Mouse (Mus musculus) intestine, embryonic 14.5 days (tissue): ENCODE data around the gene Gpatch11. TPM values are rescaled to one million over a fixed set of nuclear protein-coding genes. Genes with fewer than 3 reads are reported as not detected.
A peak's percentile ranks its signal among the peaks of the same experiment; 100 is the strongest.
"Not testable (repeated sequence)": the region's sequence is repeated elsewhere in the genome, so short reads cannot be mapped to it uniquely, and the experiment has no call there.

Experiments used
- ATAC-seq: fragments of 200-750 bp; cut with Nextera tagmentation; replicated peaks from 2 replicates; pipeline ENCODE4 v1.8.0; 2017; ENCODE audit warnings: low read depth, moderate number of reproducible peaks, moderate TSS enrichment, moderate library complexity; ENCODE audit not compliant: low FRiP score, low TSS enrichment
- DNase-seq: peaks from one replicate; pipeline ENCODE4 v3.0.0-alpha.2; 2018; ENCODE audit warnings: low spot score
- H3K27ac ChIP-seq: fragments of 300-500 bp; sonication (generic); 2 replicates; pipeline ENCODE4 v1.5.1; 2014; ENCODE audit warnings: low read depth, mild to moderate bottlenecking, control low read depth
- H3K27me3 ChIP-seq: fragments of 300-500 bp; sonication (generic); replicated peaks from 2 replicates; pipeline ENCODE4 v1.6.1; 2014; ENCODE audit warnings: low read length, control low read depth; ENCODE audit not compliant: control insufficient read depth, insufficient read depth
- H3K36me3 ChIP-seq: fragments of 300-500 bp; sonication (generic); 2 replicates; pipeline ENCODE4 v1.6.1; 2014; ENCODE audit warnings: low read length, control low read depth; ENCODE audit not compliant: control insufficient read depth, insufficient read depth
- H3K4me1 ChIP-seq: fragments of 300-500 bp; sonication (generic); replicated peaks from 2 replicates; pipeline ENCODE4 v1.6.1; 2014; ENCODE audit warnings: low read length, control low read depth, mixed read lengths; ENCODE audit not compliant: control insufficient read depth, insufficient read depth
- H3K4me2 ChIP-seq: fragments of 300-500 bp; sonication (generic); 2 replicates; pipeline ENCODE4 v1.6.1; 2014; ENCODE audit warnings: low read length
- H3K4me3 ChIP-seq: fragments of 300-500 bp; sonication (generic); 2 replicates; pipeline ENCODE4 v1.5.1; 2014; ENCODE audit warnings: low read depth, low read length, control low read depth, mixed read lengths
- H3K9ac ChIP-seq: fragments of 300-500 bp; sonication (generic); 2 replicates; pipeline ENCODE4 v1.6.1; 2014; ENCODE audit warnings: mild to moderate bottlenecking, low read length
- H3K9me3 ChIP-seq: fragments of 300-500 bp; sonication (generic); 2 replicates; pipeline ENCODE4 v1.6.1; 2016; ENCODE audit warnings: low read length, control low read depth; ENCODE audit not compliant: control insufficient read depth
- WGBS: fragments of 180-500 bp; shearing (Covaris S2); extraction: QIAGEN DNeasy Blood & Tissue Kit; methylation state at CpG from one replicate; pipeline ENCODE4 v1.1.7; 2014; 5-methylcytosine and 5-hydroxymethylcytosine counted together
- polyA plus RNA-seq: library from polyadenylated mRNA; unstranded; fragments of >200 nt; fragmentation: Nextera tagmentation; extraction: Ambion mirVana; gene quantifications from 2 replicates; pipeline ENCODE4 v1.2.1, GENCODE M21; 2014

The Gpatch11 gene
- 33.9 and 39.0 TPM in 2 replicates for polyA plus RNA-seq

DNA sequence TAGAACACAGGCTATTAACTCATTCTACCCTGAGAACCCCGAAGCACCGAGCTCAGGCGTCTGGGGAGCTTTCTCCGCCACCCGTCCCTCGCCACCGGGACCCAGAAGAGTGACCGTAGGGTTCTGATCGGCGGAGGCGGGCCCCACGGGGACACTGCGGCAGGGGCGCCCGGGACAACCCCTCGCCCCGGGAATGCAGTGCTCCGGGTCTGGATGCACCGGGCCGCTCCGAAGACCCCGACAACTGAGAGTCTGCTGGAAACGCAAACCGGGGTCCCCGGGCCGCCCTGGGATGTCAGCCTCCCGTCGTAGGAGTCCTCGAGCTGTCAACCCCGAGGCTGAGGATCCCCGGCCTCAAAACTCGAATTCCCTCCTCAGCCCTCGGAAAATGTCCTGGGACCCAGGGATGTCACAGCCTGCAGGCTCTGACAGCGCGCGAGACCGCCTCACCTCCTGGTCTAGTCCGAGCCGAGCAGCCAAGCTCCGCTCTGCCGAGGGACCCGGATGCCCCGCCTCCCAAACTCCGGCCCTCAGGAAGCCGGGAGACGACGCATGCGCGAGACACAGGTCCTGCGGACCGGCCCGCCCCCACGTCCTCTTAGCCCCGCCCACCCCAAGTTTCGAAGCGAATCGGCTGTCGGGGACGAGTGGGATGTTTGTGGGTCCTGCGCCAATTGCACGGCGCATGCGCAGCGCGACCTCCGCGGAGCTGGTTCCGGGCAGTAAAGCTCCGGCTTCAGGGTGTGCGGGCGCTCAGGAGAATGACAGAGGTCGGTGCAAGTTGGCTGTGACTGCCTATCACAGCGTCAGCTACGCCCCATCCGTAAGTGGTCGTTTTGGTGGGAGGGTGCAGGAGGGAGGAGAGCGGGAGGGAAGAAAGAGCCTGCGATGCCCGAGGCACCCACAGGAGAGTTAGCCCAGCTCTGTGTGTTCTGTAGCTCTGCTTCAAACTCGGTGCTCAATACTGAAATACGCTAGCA is at the start of gene Gpatch11, which contains the start of gene Heatr5b:
Gene Gpatch11, plus strand, starts transcription at position 712 of the 980 bp plus-strand sequence.
Gene Heatr5b, minus strand, starts transcription at position 509 of the 980 bp plus-strand sequence.
- peak within 1 kb of the TSS; percentile 60; the same call in 1 of the 2 replicates for H3K27ac ChIP-seq
- H3K27me3 ChIP-seq = no peaks in the 10 kb centered on the region
- no peaks in the 10 kb centered on the region for H3K9me3 ChIP-seq
- DNase-seq (peak; percentile 98), ATAC-seq (peak; percentile 99)
- H3K36me3 ChIP-seq = peaks cover 20% of the 10 kb centered on the region
- under 1% methylated on average over 81 of the region's 81 CpGs for WGBS
- no peaks in the 10 kb centered on the region; the same call in 1 of the 2 replicates for H3K4me1 ChIP-seq
- H3K4me3 ChIP-seq = peak within 1 kb of the TSS; percentile 73
- H3K4me2 ChIP-seq = peak within 1 kb of the TSS; percentile 97
- H3K9ac ChIP-seq = peak within 1 kb of the TSS; percentile 75

DNA sequence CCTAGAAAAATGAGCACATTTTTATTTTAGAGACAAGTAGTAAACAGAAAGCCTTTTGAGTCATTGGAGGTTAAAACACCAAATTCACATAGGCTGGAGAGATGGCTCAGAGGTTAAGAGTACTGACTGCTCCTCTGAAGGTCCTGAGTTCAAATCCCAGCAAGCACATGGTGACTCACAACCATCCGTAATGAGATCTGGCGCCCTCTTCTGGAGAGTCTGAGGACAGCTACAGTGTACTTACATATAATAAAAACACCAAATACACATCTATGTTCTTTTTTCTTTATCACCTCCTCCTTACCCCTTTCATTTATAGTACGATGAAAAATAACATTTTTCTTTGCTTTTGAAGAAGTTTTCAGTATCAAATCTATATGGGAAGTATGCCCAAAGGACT is 47.1 kb upstream of the Gpatch11 start:
- not testable (repeated sequence) for H3K9me3 ChIP-seq, H3K4me2 ChIP-seq, H3K4me3 ChIP-seq, ATAC-seq, DNase-seq, H3K27ac ChIP-seq, H3K9ac ChIP-seq, H3K4me1 ChIP-seq, H3K27me3 ChIP-seq
- peaks cover 30% of the 10 kb centered on the region; the same call in 1 of the 2 replicates for H3K36me3 ChIP-seq
- 78% methylated on average over 3 of the region's 3 CpGs for WGBS

DNA sequence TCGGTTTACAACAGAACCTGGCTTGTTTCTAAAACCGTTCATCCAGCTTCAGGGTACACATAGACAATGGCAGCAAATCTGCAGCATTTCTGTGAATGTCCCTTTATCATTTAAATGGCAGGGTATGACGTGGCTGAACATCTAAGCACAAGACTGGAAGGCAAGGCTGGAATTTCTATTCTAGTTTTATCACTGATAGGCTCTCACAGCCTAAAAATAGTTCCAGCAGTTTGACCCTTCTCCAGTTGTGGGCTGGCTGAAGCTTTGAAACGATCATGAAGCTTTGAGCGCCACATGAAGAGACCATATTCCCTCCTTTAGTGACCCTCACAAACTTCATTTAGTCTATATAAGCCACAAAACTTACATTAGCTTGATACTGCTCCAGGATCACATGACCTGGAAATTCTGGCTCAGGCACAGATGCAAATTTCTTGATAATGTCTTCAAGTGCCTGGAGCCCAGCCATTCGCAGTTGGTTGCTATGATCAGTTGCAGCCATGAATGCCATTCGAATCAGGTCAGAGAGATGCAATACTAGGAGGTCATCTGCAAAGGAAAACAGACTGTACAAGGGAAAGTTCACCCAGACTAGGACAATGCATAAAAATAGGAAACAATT is 44.2 kb upstream of the Gpatch11 start:
- Histone ChIP-seq H3K27me3 (no peaks in the 10 kb centered on the region), H3K4me2 (no peak overlapping the region), H3K36me3 (peaks cover 49% of the 10 kb centered on the region), H3K9ac (no peak overlapping the region), H3K27ac (no peak overlapping the region), H3K4me3 (no peak overlapping the region), H3K9me3 (no peaks in the 10 kb centered on the region), H3K4me1 (no peaks in the 10 kb centered on the region)
- ATAC-seq (no peak), DNase-seq (no peak)
- 84% methylated on average over 7 of the region's 7 CpGs for WGBS

DNA sequence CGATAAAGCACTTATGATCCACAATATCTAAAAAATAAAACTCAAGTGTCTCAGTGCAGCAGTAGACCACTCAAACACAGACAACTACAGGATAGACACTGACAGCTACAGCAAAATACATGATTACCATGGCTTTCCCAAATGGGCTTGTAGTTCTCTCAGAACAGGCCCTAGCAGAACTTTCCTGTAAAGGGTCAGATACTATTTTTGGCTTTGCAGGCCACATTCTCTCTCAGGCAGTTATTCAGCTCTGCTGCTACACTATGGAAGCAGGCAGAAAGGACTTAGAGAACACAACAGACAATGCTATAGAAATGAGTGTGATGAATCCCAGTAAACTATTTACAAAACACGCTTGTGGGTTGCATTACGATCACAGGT is 43.7 kb upstream of the Gpatch11 start:
- H3K27ac ChIP-seq = no peak overlapping the region
- DNase-seq = no peak
- peaks cover 49% of the 10 kb centered on the region for H3K36me3 ChIP-seq

DNA sequence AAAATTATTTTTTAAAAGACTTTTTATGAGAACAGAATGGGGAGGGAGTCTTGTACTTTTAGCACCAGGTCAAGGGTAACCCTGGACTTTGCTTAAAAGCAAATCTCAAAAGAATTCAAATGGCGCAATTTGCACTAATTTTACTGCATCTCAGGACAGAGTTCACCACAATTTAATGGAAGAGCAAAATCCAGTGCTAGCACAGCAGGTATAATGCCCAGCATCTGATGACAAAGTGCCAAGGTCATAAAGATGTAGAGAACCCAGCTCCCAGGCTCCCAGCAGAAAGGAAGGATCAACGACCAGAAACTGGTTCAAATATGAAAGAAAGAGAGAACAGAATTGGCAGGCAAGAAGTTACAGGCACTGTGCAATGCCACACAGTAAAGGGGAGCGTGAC is 43.2 kb upstream of the Gpatch11 start:
- DNase-seq = no peak
- H3K36me3 ChIP-seq = peaks cover 49% of the 10 kb centered on the region
- H3K4me3 ChIP-seq = no peak overlapping the region
- no peaks in the 10 kb centered on the region for H3K9me3 ChIP-seq
- H3K27me3 ChIP-seq = no peaks in the 10 kb centered on the region
- no peak overlapping the region for H3K4me2 ChIP-seq
- H3K4me1 ChIP-seq = no peaks in the 10 kb centered on the region
- 86% methylated on average over 3 of the region's 3 CpGs for WGBS
- ATAC-seq = no peak
- no peak overlapping the region for H3K27ac ChIP-seq
- H3K9ac ChIP-seq = no peak overlapping the region

More for the DNA sequence above, 43.7 kb upstream of the Gpatch11 start:
- 90% methylated on average over 3 of the region's 3 CpGs for WGBS
- no peaks in the 10 kb centered on the region for H3K9me3 ChIP-seq
- ATAC-seq = no peak
- H3K9ac ChIP-seq = no peak overlapping the region
- H3K4me3 ChIP-seq = no peak overlapping the region
- H3K4me2 ChIP-seq = no peak overlapping the region
- H3K4me1 ChIP-seq = no peaks in the 10 kb centered on the region
- H3K27me3 ChIP-seq = no peaks in the 10 kb centered on the region

DNA sequence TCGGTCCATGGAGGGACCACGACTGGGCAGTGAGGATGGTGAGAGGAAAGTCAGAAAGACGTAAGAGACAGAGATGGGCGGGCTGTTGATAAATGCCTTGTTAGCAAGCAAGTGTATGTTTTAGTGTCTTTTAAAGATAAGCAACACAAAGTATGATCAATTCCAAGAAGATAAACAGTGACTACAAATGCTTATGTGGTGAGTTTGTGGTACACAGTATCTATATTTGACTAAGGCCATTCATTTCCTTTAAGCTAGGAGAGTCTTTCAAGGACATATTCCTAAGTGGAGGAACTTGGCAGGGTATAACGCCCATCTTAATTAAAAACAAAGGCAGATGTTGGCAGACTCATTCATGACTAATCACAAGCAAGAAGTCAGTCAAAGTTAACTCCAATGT is 41.0 kb upstream of the Gpatch11 start:
- Histone ChIP-seq H3K9me3 (no peaks in the 10 kb centered on the region), H3K4me2 (no peak overlapping the region), H3K27ac (no peak overlapping the region), H3K36me3 (peaks cover 44% of the 10 kb centered on the region), H3K4me3 (no peak overlapping the region), H3K9ac (no peak overlapping the region), H3K27me3 (no peaks in the 10 kb centered on the region), H3K4me1 (no peaks in the 10 kb centered on the region)
- DNase-seq (no peak), ATAC-seq (no peak)
- WGBS = 82% methylated on average over 5 of the region's 5 CpGs

DNA sequence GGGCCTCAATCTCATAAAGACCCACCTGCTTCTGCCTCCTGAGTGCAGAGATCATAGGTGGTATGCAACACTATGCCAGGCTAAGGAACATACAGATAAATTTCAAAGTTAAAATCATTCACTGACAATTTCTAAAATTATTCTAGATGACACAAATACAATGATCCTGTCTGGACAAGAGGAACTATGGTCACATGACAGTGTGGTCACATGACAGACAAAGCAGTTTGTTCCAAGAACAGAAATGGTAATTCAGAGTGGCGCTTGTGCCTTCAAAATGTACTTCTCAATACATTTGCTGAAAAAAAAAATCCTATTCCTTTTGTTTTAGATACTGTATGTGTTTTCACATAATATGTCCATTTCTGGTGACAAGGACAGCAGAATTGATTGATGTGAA is 38.1 kb upstream of the Gpatch11 start:
- Histone ChIP-seq H3K27me3 (no peaks in the 10 kb centered on the region), H3K27ac (no peak overlapping the region), H3K4me2 (no peak overlapping the region), H3K36me3 (peaks cover 51% of the 10 kb centered on the region), H3K9me3 (no peaks in the 10 kb centered on the region), H3K4me1 (no peaks in the 10 kb centered on the region), H3K4me3 (no peak overlapping the region), H3K9ac (no peak overlapping the region)
- DNase-seq = no peak
- no peak for ATAC-seq
- 95% methylated on average over 1 of the region's 1 CpGs for WGBS

DNA sequence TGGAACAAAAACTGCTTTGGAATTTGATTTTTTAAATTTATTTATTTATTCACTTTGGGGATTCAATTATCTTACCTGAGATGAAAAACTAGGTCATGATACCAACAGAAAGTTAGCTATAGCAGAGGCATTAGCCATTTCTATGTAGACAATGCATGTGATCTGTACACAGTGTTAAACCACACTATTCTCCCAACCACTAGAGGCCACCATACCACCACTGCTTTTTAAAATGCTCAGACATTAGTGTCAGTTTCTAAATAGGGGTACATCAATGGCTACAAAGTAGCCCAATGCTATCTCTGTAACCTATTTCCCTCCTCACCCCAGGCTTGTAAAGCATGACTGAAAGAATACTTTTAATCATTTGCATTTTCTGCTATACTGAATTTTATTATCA is 26.3 kb upstream of the Gpatch11 start:
- Histone ChIP-seq H3K4me3 (no peak overlapping the region), H3K27me3 (no peaks in the 10 kb centered on the region), H3K9ac (no peak overlapping the region), H3K4me1 (no peaks in the 10 kb centered on the region), H3K4me2 (no peak overlapping the region), H3K9me3 (no peaks in the 10 kb centered on the region), H3K27ac (no peak overlapping the region), H3K36me3 (peaks cover 51% of the 10 kb centered on the region)
- DNase-seq (no peak), ATAC-seq (no peak)
